Mouse (Mus musculus) adrenal gland, adult 2 months (tissue): Measurements from ENCODE around the gene Slc2a4. TPM values are rescaled to one million over a fixed set of nuclear protein-coding genes. Genes with fewer than 3 reads are reported as not detected.

ENCODE experiments used
- DNase-seq: peaks from one replicate; pipeline ENCODE4 v3.0.0; 2021
- microRNA-seq, 2 experiments: library from miRNA; unstranded; fragments of <30 nt; microRNA quantifications; one replicate each; pipeline ENCODE4 v1.2.0; 2021
- polyA plus RNA-seq: library from polyadenylated mRNA; depleted of rRNA; stranded (reverse); fragments of >200 nt; gene quantifications from 2 replicates; pipeline ENCODE4 v1.2.3, GENCODE M21; 2012; rRNA removed
- total RNA-seq, 2 experiments: library from RNA; stranded (reverse); gene quantifications; 2 replicates each; pipeline ENCODE4 v1.2.3; 2021

The Slc2a4 gene
- total and polyA plus RNA-seq, 3 experiments, result 84.2 to 142 (median 119) TPM

GRCm38 (mm10) chr11:69900471-69901405 is 47.2 kb downstream of the Slc2a4 start, which contains the start of the genes 2810408A11Rik and Neurl4:
2810408A11Rik (minus strand) TSS chr11:69900987.
Neurl4 (plus strand) TSS chr11:69901072.
- DNase-seq, result peak; percentile 92

GRCm38 (mm10) chr11:69899870-69900269 is 48.1 kb downstream of the Slc2a4 start:
- DNase-seq, result no peak

DNA sequence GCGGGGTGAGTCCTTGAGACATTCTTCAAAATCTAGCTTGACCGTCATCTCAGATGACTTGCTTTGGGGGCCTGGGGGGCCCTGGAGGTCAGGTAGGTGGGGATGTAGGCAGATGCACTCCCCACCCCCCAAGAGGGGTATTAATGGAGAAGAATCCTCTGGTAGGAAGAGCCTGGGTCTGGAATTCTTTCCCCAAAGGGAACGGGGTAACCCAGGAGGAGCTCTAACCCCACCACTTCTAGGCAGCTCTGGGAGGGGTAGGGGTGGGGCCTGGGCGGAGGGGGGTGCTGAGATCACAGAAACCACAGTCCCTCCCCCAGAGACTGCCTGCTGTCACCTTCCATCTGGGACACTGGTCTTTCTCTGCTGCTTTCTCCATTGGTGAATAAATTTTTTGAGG is 52.7 kb downstream of the Slc2a4 start, which contains the start of gene Acap1:
Gene Acap1, minus strand, starts transcription at position 249 of the 400 bp plus-strand sequence.
- DNase-seq, result no peak

GRCm38 (mm10) chr11:69894671-69895070 is 53.3 kb downstream of the Slc2a4 start:
- no peak for DNase-seq

Small RNA genes within 50 kb of the gene (microRNA-seq; reads per million reads assigned to microRNA genes)
- gene Gm44349, result 0 to 0.66 reads per million in 2 experiments

Other genes with a start within 250 kb of the Slc2a4 start
Only the 30 nearest of the 33 such genes appear.
- gene Zbtb4, start 182.3 kb downstream of the Slc2a4 start, total RNA-seq, result 10 to 100 TPM; 47.3 to 74.8 TPM
- 66.0 and 73.6 TPM in 2 replicates for gene Zbtb4, start 182.3 kb downstream of the Slc2a4 start, polyA plus RNA-seq
- 1 to 10 TPM; 1.7 to 3.1 TPM for gene Chrnb1, start 152.2 kb downstream of the Slc2a4 start, total RNA-seq
- 2.7 and 3.0 TPM in 2 replicates for gene Chrnb1, start 152.2 kb downstream of the Slc2a4 start, polyA plus RNA-seq
- 10 to 100 TPM in 1 of 2 experiments, 1 to 10 TPM in 1; 4.6 to 12.8 TPM for gene Fgf11, start 146.3 kb downstream of the Slc2a4 start, total RNA-seq
- 6.0 and 13.4 TPM in 2 replicates for gene Fgf11, start 146.3 kb downstream of the Slc2a4 start, polyA plus RNA-seq
- gene Tmem102, start 142.6 kb downstream of the Slc2a4 start, total RNA-seq, result 1 to 10 TPM in 1 of 2 experiments, under 1 TPM in 1; 0.23 to 1.1 TPM
- gene Tmem102, start 142.6 kb downstream of the Slc2a4 start, polyA plus RNA-seq, result 0.81 and 0.94 TPM in 2 replicates
- not detected for gene Gm39566, start 132.9 kb downstream of the Slc2a4 start, total RNA-seq
- gene Gm39566, start 132.9 kb downstream of the Slc2a4 start, polyA plus RNA-seq, result not detected in 2 replicates
- gene Spem2, start 129.7 kb downstream of the Slc2a4 start, total RNA-seq, result not detected
- 0.09 TPM in 1 of 2 replicates, not detected in the other for gene Spem2, start 129.7 kb downstream of the Slc2a4 start, polyA plus RNA-seq
- gene Spem1, start 126.0 kb downstream of the Slc2a4 start, total RNA-seq, result not detected
- not detected in 2 replicates for gene Spem1, start 126.0 kb downstream of the Slc2a4 start, polyA plus RNA-seq
- gene Nlgn2, start 110.4 kb downstream of the Slc2a4 start, total RNA-seq, result 10 to 100 TPM; 14.6 to 21.8 TPM
- 55.0 and 58.6 TPM in 2 replicates for gene Nlgn2, start 110.4 kb downstream of the Slc2a4 start, polyA plus RNA-seq
- 100 to 1,000 TPM; 139 to 173 TPM for gene Tmem256, start 109.7 kb downstream of the Slc2a4 start, total RNA-seq
- 116 and 160 TPM in 2 replicates for gene Tmem256, start 109.7 kb downstream of the Slc2a4 start, polyA plus RNA-seq
- 10 to 100 TPM; 50.8 to 53.5 TPM for gene Plscr3, start 101.8 kb downstream of the Slc2a4 start, total RNA-seq
- 224 and 230 TPM in 2 replicates for gene Plscr3, start 101.8 kb downstream of the Slc2a4 start, polyA plus RNA-seq
- gene Tnk1, start 89.5 kb downstream of the Slc2a4 start, total RNA-seq, result under 1 TPM in 1 of 2 experiments, not detected in 1; 0.38 TPM
- gene Tnk1, start 89.5 kb downstream of the Slc2a4 start, polyA plus RNA-seq, result 0.17 and 0.91 TPM in 2 replicates
- gene Tmem95, start 70.2 kb downstream of the Slc2a4 start, total RNA-seq, result not detected
- not detected in 2 replicates for gene Tmem95, start 70.2 kb downstream of the Slc2a4 start, polyA plus RNA-seq
- gene Kctd11, start 66.8 kb downstream of the Slc2a4 start, total RNA-seq, result 1 to 10 TPM; 3.2 to 5.7 TPM
- gene Kctd11, start 66.8 kb downstream of the Slc2a4 start, polyA plus RNA-seq, result 4.1 and 4.9 TPM in 2 replicates
- under 1 TPM; 0.46 to 0.69 TPM for gene Acap1, start 52.6 kb downstream of the Slc2a4 start, total RNA-seq
- gene Acap1, start 52.6 kb downstream of the Slc2a4 start, polyA plus RNA-seq, result 0.71 and 1.0 TPM in 2 replicates
- gene 2810408A11Rik, start 47.2 kb downstream of the Slc2a4 start, total RNA-seq, result under 1 TPM; 0.66 to 0.86 TPM
- gene 2810408A11Rik, start 47.2 kb downstream of the Slc2a4 start, polyA plus RNA-seq, result 0.18 and 0.74 TPM in 2 replicates
- 10 to 100 TPM; 40.6 to 44.2 TPM for gene Neurl4, start 47.1 kb downstream of the Slc2a4 start, total RNA-seq
- 38.6 and 47.6 TPM in 2 replicates for gene Neurl4, start 47.1 kb downstream of the Slc2a4 start, polyA plus RNA-seq
- 10 to 100 TPM; 44.7 to 61.8 TPM for gene Gps2, start 34.3 kb downstream of the Slc2a4 start, total RNA-seq
- 130 and 148 TPM in 2 replicates for gene Gps2, start 34.3 kb downstream of the Slc2a4 start, polyA plus RNA-seq
- gene Eif5a, start 26.2 kb downstream of the Slc2a4 start, total RNA-seq, result 100 to 1,000 TPM; 572 to 622 TPM
- 180 and 225 TPM in 2 replicates for gene Eif5a, start 26.2 kb downstream of the Slc2a4 start, polyA plus RNA-seq
- 10 to 100 TPM; 12.9 to 20.0 TPM for gene Ybx2, start 12.4 kb downstream of the Slc2a4 start, total RNA-seq
- gene Ybx2, start 12.4 kb downstream of the Slc2a4 start, polyA plus RNA-seq, result 21.8 and 41.4 TPM in 2 replicates
- gene Cldn7, start 16.6 kb upstream of the Slc2a4 start, total RNA-seq, result under 1 TPM in 1 of 2 experiments, not detected in 1; 0.78 TPM
- 0.11 and 0.32 TPM in 2 replicates for gene Cldn7, start 16.6 kb upstream of the Slc2a4 start, polyA plus RNA-seq
- gene Ctdnep1, start 33.0 kb upstream of the Slc2a4 start, total RNA-seq, result 100 to 1,000 TPM; 130 to 136 TPM
- 106 and 117 TPM in 2 replicates for gene Ctdnep1, start 33.0 kb upstream of the Slc2a4 start, polyA plus RNA-seq
- gene Elp5, start 34.3 kb upstream of the Slc2a4 start, total RNA-seq, result 10 to 100 TPM; 61.9 to 91.9 TPM
- gene Elp5, start 34.3 kb upstream of the Slc2a4 start, polyA plus RNA-seq, result 45.0 and 45.6 TPM in 2 replicates
- 100 to 1,000 TPM; 487 to 580 TPM for gene Gabarap, start 43.0 kb upstream of the Slc2a4 start, total RNA-seq
- 226 and 315 TPM in 2 replicates for gene Gabarap, start 43.0 kb upstream of the Slc2a4 start, polyA plus RNA-seq
- 10 to 100 TPM; 52.2 to 57.6 TPM for gene Phf23, start 47.6 kb upstream of the Slc2a4 start, total RNA-seq
- 9.7 and 19.0 TPM in 2 replicates for gene Phf23, start 47.6 kb upstream of the Slc2a4 start, polyA plus RNA-seq
- 10 to 100 TPM; 11.2 to 12.2 TPM for gene Dvl2, start 52.4 kb upstream of the Slc2a4 start, total RNA-seq
- 20.2 and 22.2 TPM in 2 replicates for gene Dvl2, start 52.4 kb upstream of the Slc2a4 start, polyA plus RNA-seq
- gene Acadvl, start 67.2 kb upstream of the Slc2a4 start, total RNA-seq, result 100 to 1,000 TPM; 426 to 754 TPM
- gene Acadvl, start 67.2 kb upstream of the Slc2a4 start, polyA plus RNA-seq, result 171 and 186 TPM in 2 replicates
- 10 to 100 TPM; 22.9 to 32.4 TPM for gene Dlg4, start 68.8 kb upstream of the Slc2a4 start, total RNA-seq
- 21.7 and 22.1 TPM in 2 replicates for gene Dlg4, start 68.8 kb upstream of the Slc2a4 start, polyA plus RNA-seq
- gene Asgr1, start 105.9 kb upstream of the Slc2a4 start, total RNA-seq, result 1 to 10 TPM in 1 of 2 experiments, not detected in 1; 1.7 TPM
- 0.08 TPM in 1 of 2 replicates, not detected in the other for gene Asgr1, start 105.9 kb upstream of the Slc2a4 start, polyA plus RNA-seq
- gene Asgr2, start 144.5 kb upstream of the Slc2a4 start, total RNA-seq, result 1 to 10 TPM in 1 of 2 experiments, under 1 TPM in 1; 0.45 to 2.8 TPM
- 0.96 and 2.6 TPM in 2 replicates for gene Asgr2, start 144.5 kb upstream of the Slc2a4 start, polyA plus RNA-seq
- gene Mgl2, start 182.1 kb upstream of the Slc2a4 start, total RNA-seq, result 1 to 10 TPM; 3.5 to 8.1 TPM
- 2.2 and 2.3 TPM in 2 replicates for gene Mgl2, start 182.1 kb upstream of the Slc2a4 start, polyA plus RNA-seq